Mouse (Mus musculus): Measurements from ENCODE around the gene Ovgp1.
A peak's percentile ranks its signal among the peaks of the same experiment; 100 is the strongest.
"Not testable (repeated sequence)": the region's sequence is repeated elsewhere in the genome, so short reads cannot be mapped to it uniquely, and the experiment has no call there.

Ovgp1 gene

GRCm38 (mm10) chr3:106000707-106001375, 27.3 kb downstream of the Ovgp1 start:
- no peak for DNase-seq

- DNase-seq, result peak; percentile 81
Measured at GRCm38 (mm10) chr3:106001416-106002370, 28.2 kb downstream of the Ovgp1 start.

- not testable (repeated sequence) for DNase-seq
Measured at GRCm38 (mm10) chr3:106003360-106003759, 29.8 kb downstream of the Ovgp1 start.

- DNase-seq, result no peak
Measured at GRCm38 (mm10) chr3:106014546-106014945, 41.0 kb downstream of the Ovgp1 start, which contains the start of gene Pifo. Gene Pifo (minus strand): TSS chr3:106014646.

- DNase-seq, result peak; percentile 4
Measured at GRCm38 (mm10) chr3:106021840-106022239, 48.3 kb downstream of the Ovgp1 start.

- DNase-seq, result no peak
Measured at GRCm38 (mm10) chr3:106024135-106024534, 50.6 kb downstream of the Ovgp1 start.

GRCm38 (mm10) chr3:106032781-106033180, 59.3 kb downstream of the Ovgp1 start, which contains the start of gene Chil5:
Gene Chil5 (minus strand): TSS chr3:106032814.
- no peak for DNase-seq
